Mouse (Mus musculus) erythroblast, embryonic 14.5 days (primary cell): ENCODE data around the gene Cited4. TPM values are rescaled to one million over a fixed set of nuclear protein-coding genes. Genes with fewer than 3 reads are reported as not detected.

Source experiments
- H3K27me3 ChIP-seq: 2 replicates; pipeline ENCODE4 v1.6.1; 2012; ENCODE audit warnings: inconsistent platforms; ENCODE audit not compliant: control insufficient read depth
- H3K36me3 ChIP-seq: 2 replicates; pipeline ENCODE4 v1.6.1; 2012; ENCODE audit warnings: mild to moderate bottlenecking, inconsistent platforms; ENCODE audit not compliant: control insufficient read depth
- H3K4me1 ChIP-seq: 2 replicates; pipeline ENCODE4 v1.6.1; 2012; ENCODE audit warnings: inconsistent platforms; ENCODE audit not compliant: control insufficient read depth
- H3K4me3 ChIP-seq: replicated peaks from 2 replicates; pipeline ENCODE3; 2012; ENCODE audit warnings: moderate library complexity, mild to moderate bottlenecking, inconsistent platforms
- H3K9me3 ChIP-seq: 2 replicates; pipeline ENCODE4 v1.6.1; 2012; ENCODE audit warnings: low read length, inconsistent platforms, mixed read lengths; ENCODE audit not compliant: control insufficient read depth
- GATA1 ChIP-seq: IDR thresholded peaks from 2 replicates; pipeline ENCODE4 v1.6.1; 2012; ENCODE audit warnings: low read length, inconsistent platforms, mixed read lengths
- TAL1 ChIP-seq: IDR thresholded peaks from 3 replicates; pipeline ENCODE4 v1.6.1; 2012; ENCODE audit warnings: low read length, inconsistent platforms, mixed read lengths
- polyA plus RNA-seq: library from polyadenylated mRNA; stranded (reverse); fragments of >175 nt; gene quantifications from 2 replicates; pipeline ENCODE4 v1.2.3, GENCODE M21; 2012

Cited4 gene
- polyA plus RNA-seq, 1 experiment: 228 TPM

- Histone ChIP-seq H3K36me3 (no peaks in the 10 kb centered on the region), H3K9me3 (no peaks in the 10 kb centered on the region), H3K4me3 (no peak overlapping the region), H3K4me1 (peaks cover under 1% of the 10 kb centered on the region), H3K27me3 (peaks cover 7% of the 10 kb centered on the region)
- TF ChIP-seq TAL1: no peak
Measured at GRCm38 (mm10) chr4:120689317-120689716, 22.9 kb downstream of the Cited4 start.

DNA sequence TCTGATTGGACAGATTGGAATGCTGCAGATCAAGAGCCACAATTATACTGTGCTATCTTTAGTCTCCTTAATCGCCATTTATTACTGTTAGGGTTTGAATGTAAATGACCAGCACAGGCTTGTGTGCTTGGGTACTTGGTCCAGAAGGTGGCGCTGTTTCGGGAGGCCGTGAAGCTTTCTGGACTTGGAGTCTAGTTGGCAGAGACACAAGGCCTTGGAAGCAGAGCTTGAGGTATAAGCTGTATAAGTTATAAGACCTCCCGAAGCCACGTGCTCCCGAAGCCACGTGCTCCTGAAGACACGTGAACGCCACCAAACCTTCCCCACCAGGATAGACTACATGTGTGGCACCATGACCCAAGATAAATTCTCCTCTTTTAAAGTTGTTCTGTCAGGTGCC lies 26.3 kb downstream of the Cited4 start:
- TF ChIP-seq GATA1: no peak
- TF ChIP-seq TAL1: no peak
- Histone ChIP-seq H3K27me3 (peaks cover 30% of the 10 kb centered on the region), H3K9me3 (no peaks in the 10 kb centered on the region)

GRCm38 (mm10) chr4:120697353-120697752 lies 31.0 kb downstream of the Cited4 start:
- TF ChIP-seq TAL1: no peak
- no peak for TF ChIP-seq GATA1
- Histone ChIP-seq H3K27me3 (peaks cover 74% of the 10 kb centered on the region), H3K9me3 (no peaks in the 10 kb centered on the region), H3K4me1 (peaks cover 14% of the 10 kb centered on the region), H3K4me3 (no peak overlapping the region), H3K36me3 (no peaks in the 10 kb centered on the region)

More for the DNA sequence above, 26.3 kb downstream of the Cited4 start:
- Histone ChIP-seq H3K4me1 (peaks cover 5% of the 10 kb centered on the region), H3K36me3 (no peaks in the 10 kb centered on the region), H3K4me3 (no peak overlapping the region)

- no peaks in the 10 kb centered on the region for H3K36me3 ChIP-seq
- peaks cover 80% of the 10 kb centered on the region for H3K27me3 ChIP-seq
- no peak for TF ChIP-seq TAL1
- TF ChIP-seq GATA1: no peak
- H3K9me3 ChIP-seq: no peaks in the 10 kb centered on the region
- H3K4me3 ChIP-seq: peak overlapping the region; percentile 31
- peaks cover 14% of the 10 kb centered on the region for H3K4me1 ChIP-seq
Measured at GRCm38 (mm10) chr4:120697799-120698484, 31.6 kb downstream of the Cited4 start.

GRCm38 (mm10) chr4:120701180-120701579 lies 34.8 kb downstream of the Cited4 start:
- peaks cover 68% of the 10 kb centered on the region for H3K27me3 ChIP-seq
- peaks cover 29% of the 10 kb centered on the region for H3K4me1 ChIP-seq
- no peaks in the 10 kb centered on the region for H3K36me3 ChIP-seq
- H3K4me3 ChIP-seq: no peak overlapping the region
- no peaks in the 10 kb centered on the region for H3K9me3 ChIP-seq
- no peak for TF ChIP-seq GATA1
- TF ChIP-seq TAL1: no peak

DNA sequence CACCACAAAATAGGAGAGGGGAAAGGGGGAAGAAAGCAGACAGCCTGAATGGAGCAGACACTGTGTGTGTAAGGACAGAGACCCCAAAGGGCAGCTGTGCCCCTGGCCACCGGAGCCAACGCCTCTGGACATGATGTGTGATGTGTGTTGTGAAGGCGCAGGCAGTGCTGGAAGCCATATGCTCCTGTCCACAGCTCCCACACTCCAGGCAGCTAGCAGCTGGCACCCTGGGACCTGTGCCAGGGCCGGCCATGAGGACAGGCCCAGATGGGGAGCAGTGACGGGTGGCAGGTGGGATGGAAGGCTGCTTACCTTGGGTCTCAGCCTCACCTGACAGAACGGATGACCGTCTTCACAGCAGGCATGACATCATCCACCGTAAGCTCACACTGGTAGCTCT lies 35.7 kb downstream of the Cited4 start:
- Histone ChIP-seq H3K36me3 (no peaks in the 10 kb centered on the region), H3K27me3 (peaks cover 62% of the 10 kb centered on the region), H3K4me3 (no peak overlapping the region), H3K9me3 (no peaks in the 10 kb centered on the region), H3K4me1 (peaks cover 29% of the 10 kb centered on the region)
- TF ChIP-seq GATA1 (no peak), TAL1 (no peak)

DNA sequence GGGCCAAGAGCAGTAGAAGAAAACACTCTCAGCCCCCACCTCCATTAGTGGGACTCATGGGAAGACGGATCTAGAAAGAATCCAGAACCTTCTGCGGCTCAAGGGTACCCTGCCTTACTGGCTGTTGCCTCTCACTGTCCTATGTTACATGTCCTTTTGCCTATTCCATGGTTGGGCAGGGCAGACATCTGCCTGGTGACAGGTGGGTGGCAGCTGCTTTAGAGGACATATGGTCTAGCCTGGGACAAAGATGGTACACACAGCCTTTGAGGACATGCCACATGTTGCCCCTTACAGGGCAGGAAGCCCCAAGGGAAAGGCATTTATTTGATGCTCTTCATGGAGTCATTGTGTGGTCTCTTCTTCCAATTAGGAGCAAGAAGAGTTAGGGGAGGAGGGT lies 36.1 kb downstream of the Cited4 start:
- Histone ChIP-seq H3K9me3 (no peaks in the 10 kb centered on the region), H3K4me3 (no peak overlapping the region), H3K36me3 (no peaks in the 10 kb centered on the region), H3K27me3 (peaks cover 60% of the 10 kb centered on the region), H3K4me1 (peaks cover 25% of the 10 kb centered on the region)
- TF ChIP-seq TAL1 (no peak), GATA1 (no peak)

DNA sequence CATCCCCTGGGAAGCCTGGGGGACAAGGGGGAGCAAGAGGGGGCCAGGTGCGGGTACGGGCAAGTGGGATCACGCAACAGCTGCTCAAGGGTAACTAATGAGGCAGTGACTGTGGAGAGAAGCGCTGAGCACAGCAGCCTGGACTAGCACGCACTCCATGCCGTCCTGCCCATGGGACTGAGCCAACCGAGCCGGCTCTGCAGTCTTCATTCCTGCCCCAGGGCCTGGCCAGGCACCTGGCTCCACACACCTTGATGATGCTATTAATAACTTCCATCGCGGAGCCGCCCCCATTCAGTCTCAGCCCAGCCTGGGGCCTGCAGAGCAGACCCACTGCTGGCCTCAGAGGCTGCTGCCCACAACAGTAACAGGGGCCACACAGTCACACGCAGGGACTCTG lies 45.9 kb downstream of the Cited4 start:
- no peaks in the 10 kb centered on the region for H3K36me3 ChIP-seq
- H3K4me3 ChIP-seq: no peak overlapping the region
- TF ChIP-seq TAL1 (no peak), GATA1 (no peak)
- H3K27me3 ChIP-seq: peaks cover 58% of the 10 kb centered on the region
- peaks cover 26% of the 10 kb centered on the region for H3K4me1 ChIP-seq
- no peaks in the 10 kb centered on the region for H3K9me3 ChIP-seq

DNA sequence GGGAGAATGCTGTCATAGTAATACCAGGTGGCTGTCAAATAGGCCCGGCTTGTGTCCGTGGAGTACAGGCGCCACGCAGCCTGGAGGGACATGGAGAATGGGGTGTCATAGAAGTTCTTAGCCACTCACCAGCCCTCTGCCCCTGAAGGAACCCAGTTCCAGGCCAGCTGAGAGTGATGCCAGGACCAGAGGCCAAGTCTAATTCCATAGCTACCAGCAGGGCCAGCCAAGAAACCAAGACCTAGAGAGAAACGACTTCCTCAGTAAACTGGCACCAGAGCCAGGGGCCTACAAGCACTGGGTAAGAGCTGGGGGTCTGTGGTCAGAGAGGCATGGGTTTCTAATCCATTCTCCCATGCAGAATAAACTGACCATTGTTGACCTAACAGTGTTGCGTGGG lies 46.6 kb downstream of the Cited4 start:
- TF ChIP-seq GATA1 (no peak), TAL1 (no peak)
- peaks cover 26% of the 10 kb centered on the region for H3K4me1 ChIP-seq
- no peak overlapping the region for H3K4me3 ChIP-seq
- H3K27me3 ChIP-seq: peaks cover 65% of the 10 kb centered on the region
- no peaks in the 10 kb centered on the region for H3K36me3 ChIP-seq
- H3K9me3 ChIP-seq: no peaks in the 10 kb centered on the region
